Mouse (Mus musculus) E14TG2a.4 (cell line): ENCODE results near the gene Ss18l1.

Experiments
- H3K27me3 ChIP-seq: 2 replicates; pipeline ENCODE4 v1.6.1; 2014; ENCODE audit warnings: low read length, control low read depth; ENCODE audit not compliant: insufficient read depth
- H3K36me3 ChIP-seq: 2 replicates; pipeline ENCODE4 v1.6.1; 2014; ENCODE audit warnings: low read length, control low read depth; ENCODE audit not compliant: insufficient read depth
- H3K4me1 ChIP-seq: replicated peaks from 2 replicates; pipeline ENCODE4 v1.6.1; 2014; ENCODE audit warnings: low read depth, low read length, control low read depth
- H3K4me3 ChIP-seq: replicated peaks from 2 replicates; pipeline ENCODE4 v1.5.1; 2014; ENCODE audit warnings: mild to moderate bottlenecking, low read length
- H3K9me3 ChIP-seq: 2 replicates; pipeline ENCODE4 v1.6.1; 2014; ENCODE audit warnings: low read length, control low read depth
- CTCF ChIP-seq: conservative IDR thresholded peaks from 2 replicates; pipeline ENCODE4 v1.5.1; 2014; ENCODE audit warnings: low read length
- NANOG ChIP-seq: IDR thresholded peaks from 2 replicates; pipeline ENCODE4 v1.6.1; 2014; ENCODE audit warnings: borderline replicate concordance, low read length, mixed read lengths
- POU5F1 ChIP-seq: IDR thresholded peaks from 2 replicates; pipeline ENCODE4 v1.6.1; 2014; ENCODE audit warnings: low read length, borderline replicate concordance

Ss18l1 gene

DNA sequence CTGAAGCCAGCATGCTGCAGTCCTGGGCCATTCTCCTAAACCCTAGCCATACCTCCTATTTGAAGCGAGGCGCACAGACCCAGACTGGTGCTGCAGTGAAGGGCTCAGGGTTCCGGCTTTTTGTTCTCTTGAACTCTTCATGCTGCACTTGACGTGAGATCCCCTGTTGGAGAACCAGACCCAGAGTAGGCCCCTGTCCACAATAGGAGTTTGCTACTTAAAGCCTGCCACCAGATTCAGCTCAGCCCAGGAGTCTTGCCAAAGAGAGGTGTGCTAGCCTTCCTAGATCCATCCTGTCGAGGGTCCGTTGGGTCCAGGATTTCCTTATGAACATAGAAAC lies 16.5 kb upstream of the Ss18l1 start:
- Histone ChIP-seq H3K27me3 (peaks cover 30% of the 10 kb centered on the region), H3K36me3 (peaks cover 48% of the 10 kb centered on the region), H3K4me1 (peaks cover 52% of the 10 kb centered on the region), H3K4me3 (peak overlapping the region; percentile 97), H3K9me3 (no peaks in the 10 kb centered on the region)
- TF ChIP-seq POU5F1 (no peak), NANOG (no peak), CTCF (no peak)

DNA sequence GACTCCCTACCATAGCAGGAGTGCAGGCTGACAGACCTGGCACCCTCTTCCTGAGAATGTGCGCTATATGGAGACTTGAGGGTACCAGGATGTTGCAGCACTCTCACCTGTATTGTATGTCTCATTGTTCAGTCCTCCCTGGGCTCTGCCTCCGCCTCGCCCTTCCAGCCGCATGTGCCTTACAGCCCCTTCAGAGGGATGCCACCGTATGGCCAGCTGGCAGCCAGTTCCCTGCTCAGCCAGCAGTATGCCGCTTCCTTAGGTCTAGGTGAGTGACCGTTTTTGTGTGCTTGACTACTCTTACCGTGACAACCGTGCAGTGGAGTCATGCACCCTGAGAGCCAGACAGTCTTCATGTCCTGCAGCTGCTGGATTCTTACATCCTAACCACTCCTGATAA lies 14.5 kb upstream of the Ss18l1 start:
- H3K9me3 ChIP-seq: no peaks in the 10 kb centered on the region
- H3K27me3 ChIP-seq: peaks cover 11% of the 10 kb centered on the region
- no peak for TF ChIP-seq POU5F1
- no peak for TF ChIP-seq CTCF
- TF ChIP-seq NANOG: no peak
- peaks cover 68% of the 10 kb centered on the region for H3K36me3 ChIP-seq
- no peak overlapping the region for H3K4me3 ChIP-seq
- peaks cover 61% of the 10 kb centered on the region for H3K4me1 ChIP-seq

DNA sequence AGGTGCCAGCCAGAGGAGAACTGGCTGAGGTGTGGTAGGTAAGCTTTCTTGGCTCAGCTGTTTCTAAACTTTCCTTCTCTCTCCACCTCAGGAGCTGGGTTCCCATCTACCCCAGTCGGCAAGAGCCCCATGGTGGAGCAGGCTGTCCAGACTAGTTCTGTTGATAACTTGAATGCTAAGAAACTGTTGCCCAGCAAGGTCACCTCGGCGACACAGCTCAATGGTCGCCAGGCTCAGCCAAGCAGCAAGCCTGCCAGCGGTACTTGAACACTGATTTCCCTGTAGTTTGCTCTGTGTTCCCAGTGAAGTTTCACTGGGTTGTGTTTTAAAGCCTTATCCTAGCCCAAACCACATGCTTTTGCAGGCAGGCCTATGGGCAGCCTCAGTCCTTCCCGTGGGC lies 11.0 kb upstream of the Ss18l1 start:
- Histone ChIP-seq H3K27me3 (no peaks in the 10 kb centered on the region), H3K4me1 (peaks cover 75% of the 10 kb centered on the region), H3K4me3 (no peak overlapping the region), H3K9me3 (no peaks in the 10 kb centered on the region), H3K36me3 (peaks cover 100% of the 10 kb centered on the region)
- TF ChIP-seq NANOG (no peak), CTCF (no peak), POU5F1 (no peak)

DNA sequence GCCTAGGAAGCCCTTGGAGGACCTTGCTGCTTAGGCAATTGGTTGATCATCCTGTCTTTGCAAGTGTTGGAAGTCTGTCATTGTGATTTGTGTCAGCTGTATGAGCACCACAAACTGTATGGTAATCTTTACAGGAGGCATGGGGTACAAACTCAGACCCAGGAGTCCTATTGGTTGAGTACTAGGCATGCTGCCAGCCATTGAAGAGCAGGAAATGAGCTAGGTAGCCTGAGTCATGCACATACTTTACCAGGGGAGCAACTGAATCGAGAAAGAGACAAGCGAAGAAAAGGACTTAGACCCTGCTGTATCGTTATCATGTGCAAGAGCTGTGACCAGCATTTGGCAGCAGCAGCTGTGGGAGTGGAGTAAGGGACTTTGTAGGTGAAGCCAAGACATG lies 9.4 kb upstream of the Ss18l1 start:
- TF ChIP-seq POU5F1 (no peak), CTCF (no peak), NANOG (no peak)
- no peaks in the 10 kb centered on the region for H3K27me3 ChIP-seq
- peaks cover 100% of the 10 kb centered on the region for H3K36me3 ChIP-seq
- peaks cover 74% of the 10 kb centered on the region for H3K4me1 ChIP-seq
- no peak overlapping the region for H3K4me3 ChIP-seq
- H3K9me3 ChIP-seq: no peaks in the 10 kb centered on the region

DNA sequence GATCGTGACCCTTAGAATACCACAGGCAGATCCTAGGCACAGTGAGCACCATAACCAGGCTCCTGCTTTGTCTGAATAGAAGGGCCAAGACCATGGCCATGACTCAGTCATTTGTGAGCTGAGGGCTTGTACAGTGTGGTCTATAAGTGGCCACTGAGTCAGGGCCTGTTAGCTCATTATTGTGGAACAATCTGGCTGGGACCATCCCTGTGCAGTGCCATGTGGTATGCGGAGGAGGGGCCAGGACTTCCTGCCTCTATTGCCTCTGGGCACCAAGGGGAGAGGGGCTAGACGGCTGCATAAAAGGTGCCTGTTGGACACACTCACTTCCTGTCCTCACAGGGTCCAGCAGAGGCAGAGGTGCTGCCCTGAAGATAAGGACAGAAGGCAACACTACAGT lies 8.4 kb upstream of the Ss18l1 start:
- TF ChIP-seq NANOG: no peak
- no peak for TF ChIP-seq CTCF
- no peak for TF ChIP-seq POU5F1
- no peaks in the 10 kb centered on the region for H3K9me3 ChIP-seq
- H3K36me3 ChIP-seq: peaks cover 100% of the 10 kb centered on the region
- no peaks in the 10 kb centered on the region for H3K27me3 ChIP-seq
- 0 out of 2 replicates have a peak overlapping the region, but pooled peaks have one; percentile 18 for H3K4me3 ChIP-seq
- H3K4me1 ChIP-seq: peaks cover 81% of the 10 kb centered on the region

DNA sequence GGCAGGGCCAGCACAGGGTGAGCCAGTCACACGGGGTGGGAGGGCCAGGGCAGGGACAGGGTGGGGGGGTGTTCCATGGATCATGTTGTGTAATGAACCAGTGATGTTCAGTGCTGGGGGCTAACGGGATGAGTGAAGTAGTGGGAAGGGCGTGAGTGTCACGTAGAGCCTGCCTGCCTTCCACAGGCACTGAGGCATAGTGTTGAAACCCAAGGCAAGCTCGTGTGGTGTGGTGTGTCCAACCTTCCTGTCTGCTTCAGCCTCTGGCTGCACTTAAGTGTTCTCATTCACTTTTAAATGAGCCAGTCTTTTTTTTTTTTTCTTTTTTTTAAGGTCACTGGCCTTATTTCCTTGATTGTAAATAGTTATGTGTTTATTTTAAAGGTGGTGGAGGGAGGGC lies 7.6 kb upstream of the Ss18l1 start:
- no peaks in the 10 kb centered on the region for H3K27me3 ChIP-seq
- TF ChIP-seq CTCF (no peak), POU5F1 (no peak), NANOG (no peak)
- peaks cover 100% of the 10 kb centered on the region for H3K36me3 ChIP-seq
- H3K9me3 ChIP-seq: no peaks in the 10 kb centered on the region
- no peak overlapping the region for H3K4me3 ChIP-seq
- H3K4me1 ChIP-seq: peaks cover 84% of the 10 kb centered on the region

DNA sequence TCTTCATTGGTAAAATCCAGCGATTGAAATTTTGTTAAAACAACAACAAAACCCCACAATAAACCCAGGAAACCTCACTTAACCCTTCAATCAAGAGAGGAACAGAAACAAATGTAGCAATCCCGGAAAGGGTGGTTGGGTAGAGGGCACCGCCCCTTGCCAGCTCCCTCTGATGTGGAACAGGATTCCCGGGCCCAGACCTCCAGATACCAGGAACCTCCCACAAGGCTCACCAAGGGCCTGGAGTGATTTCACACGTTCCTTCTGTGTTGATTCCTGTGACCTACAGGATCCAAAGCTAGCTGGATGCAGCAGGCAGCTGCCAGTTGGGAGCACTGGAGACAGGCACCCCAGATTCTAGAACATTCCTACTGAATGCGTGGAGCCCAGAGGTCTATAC lies 1.9 kb upstream of the Ss18l1 start:
- peaks cover 55% of the 10 kb centered on the region for H3K36me3 ChIP-seq
- peak overlapping the region; percentile 99 for H3K4me3 ChIP-seq
- TF ChIP-seq CTCF (no peak), NANOG (no peak), POU5F1 (no peak)
- H3K4me1 ChIP-seq: peaks cover 71% of the 10 kb centered on the region
- H3K9me3 ChIP-seq: no peaks in the 10 kb centered on the region
- peaks cover 17% of the 10 kb centered on the region for H3K27me3 ChIP-seq

DNA sequence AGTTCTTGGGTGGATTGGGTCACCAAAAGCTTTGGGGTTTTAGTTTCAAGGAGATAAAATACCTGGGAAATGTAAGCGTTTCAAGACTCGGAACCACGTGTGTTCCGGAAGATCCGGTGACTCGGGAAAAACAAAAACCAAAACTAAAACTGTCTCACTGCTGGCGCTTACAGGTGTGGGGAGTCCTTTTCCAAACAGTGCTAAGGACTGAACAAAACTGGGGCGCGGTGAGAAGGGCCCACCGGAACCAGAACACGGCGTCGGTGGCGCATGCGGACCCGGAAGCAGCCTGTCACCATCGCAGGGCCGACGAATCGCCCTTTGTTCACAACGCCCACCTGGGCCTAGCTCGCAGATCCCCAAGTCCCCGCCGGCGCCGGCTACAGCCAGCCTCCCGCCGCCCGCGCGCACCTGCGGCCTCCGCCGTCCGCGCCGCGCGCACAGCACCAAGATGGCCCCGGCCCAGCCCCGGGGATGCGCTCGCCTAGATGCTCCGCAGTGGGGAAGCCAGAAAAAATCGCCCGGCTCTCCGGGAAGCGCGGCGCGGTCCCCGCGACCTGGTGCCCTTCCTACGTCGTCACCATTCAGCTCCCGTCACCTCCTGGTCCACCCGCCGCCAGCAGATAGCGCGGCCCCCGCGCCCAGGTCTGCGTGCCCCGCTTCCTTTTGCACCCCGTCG lies 593 bp upstream of the Ss18l1 start:
- TF ChIP-seq POU5F1 (no peak), NANOG (no peak), CTCF (no peak)
- Histone ChIP-seq H3K9me3 (no peaks in the 10 kb centered on the region), H3K4me1 (peaks cover 66% of the 10 kb centered on the region), H3K36me3 (peaks cover 42% of the 10 kb centered on the region), H3K4me3 (peak overlapping the region; percentile 99), H3K27me3 (peaks cover 17% of the 10 kb centered on the region)

DNA sequence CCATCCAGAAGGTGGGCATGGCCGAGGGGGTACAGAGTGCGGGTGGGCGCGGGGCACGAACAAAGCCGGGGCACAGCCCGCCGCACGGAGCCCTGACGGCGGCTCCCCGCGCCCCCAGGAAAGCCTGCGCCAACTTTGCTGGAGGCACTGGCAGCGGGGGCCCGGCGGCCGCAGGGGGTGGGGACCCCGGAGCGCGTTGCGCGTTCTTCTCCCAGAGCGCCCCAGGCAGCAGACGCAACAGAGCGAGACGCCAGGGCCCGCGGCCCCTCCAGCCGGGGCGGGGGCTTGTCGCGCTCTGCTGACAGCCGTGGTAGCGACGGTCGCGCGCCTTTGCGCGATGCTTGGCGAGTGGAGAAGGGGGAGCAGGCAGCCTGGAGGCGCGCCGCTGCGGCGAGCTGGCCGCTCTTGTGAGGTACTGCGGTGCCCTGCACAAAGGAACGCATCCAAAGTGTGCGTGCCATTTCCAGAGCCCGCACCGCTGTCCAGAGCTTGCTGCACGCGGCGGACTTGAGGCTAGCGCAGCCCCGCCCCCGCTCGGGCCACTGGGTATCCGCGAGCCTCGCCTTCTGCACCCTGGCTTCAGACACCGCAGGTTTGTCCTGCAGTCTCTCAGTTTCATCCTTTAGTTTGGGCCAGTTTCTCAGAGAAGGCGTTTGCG lies 678 bp downstream of the Ss18l1 start:
- H3K4me1 ChIP-seq: peaks cover 54% of the 10 kb centered on the region
- H3K4me3 ChIP-seq: peak overlapping the region; percentile 99
- TF ChIP-seq NANOG (no peak), POU5F1 (no peak), CTCF (no peak)
- H3K36me3 ChIP-seq: peaks cover 29% of the 10 kb centered on the region
- H3K9me3 ChIP-seq: no peaks in the 10 kb centered on the region
- peaks cover 17% of the 10 kb centered on the region for H3K27me3 ChIP-seq
